Mouse (Mus musculus): ENCODE measurements around the gene Nr1h2.

GRCm38 (mm10) chr7:44527483-44528398 is 26.0 kb downstream of the Nr1h2 start:
- peak; percentile 83 for TF ChIP-seq CTCF (IDR thresholded peaks at IDR 0.05)
- peak; percentile 52; the same call in 1 of the 2 replicates for TF ChIP-seq POLR2A (IDR thresholded peaks at IDR 0.05; ENCODE audit: insufficient read depth, low read depth, low read length)
- no peak for TF ChIP-seq EP300 (IDR thresholded peaks at IDR 0.05; ENCODE audit: insufficient read depth, low read depth, low read length)

Measured in heart, adult 2 months (tissue).